Mouse (Mus musculus): ENCODE measurements around the gene Gm21954. TPM values are rescaled to one million over a fixed set of nuclear protein-coding genes. Genes with fewer than 3 reads are reported as not detected.

Gene Gm21954
- polyA plus RNA-seq, 1 experiment from 2014 or later = not detected

DNA sequence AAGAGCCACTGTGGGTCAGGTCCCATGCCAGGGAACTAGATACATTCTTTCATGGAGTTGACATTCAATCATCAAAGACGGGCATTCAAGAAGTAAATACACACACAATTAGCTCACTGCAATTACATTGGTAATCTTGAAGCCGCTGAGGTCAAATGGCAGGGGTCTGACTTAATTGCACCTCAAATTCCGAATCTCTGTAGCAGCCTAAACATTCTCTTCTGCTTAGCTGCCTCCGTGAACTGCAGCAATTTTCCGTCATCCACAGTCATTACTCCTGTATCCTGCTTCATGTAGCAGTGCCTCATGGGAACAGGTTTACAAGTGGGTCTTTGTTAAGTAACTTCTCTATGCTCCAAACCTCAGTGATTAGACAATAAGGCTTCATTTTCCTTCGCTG is 20.0 kb upstream of the Gm21954 start:
- no peaks in the 10 kb centered on the region for H3K9me3 ChIP-seq
- no peak overlapping the region for H3K4me3 ChIP-seq
- 20% methylated on average over 6 of the region's 6 CpGs for WGBS
- H3K4me1 ChIP-seq (replicated peaks) = peaks cover 14% of the 10 kb centered on the region
- peaks cover 43% of the 10 kb centered on the region for H3K36me3 ChIP-seq
- no peak overlapping the region for H3K27ac ChIP-seq (replicated peaks)
- no peak for ATAC-seq (ENCODE audit: low read depth)
- H3K4me2 ChIP-seq = no peak overlapping the region
- no peaks in the 10 kb centered on the region for H3K27me3 ChIP-seq
- H3K9ac ChIP-seq = no peak overlapping the region

GRCm38 (mm10) chr3:55489231-55489990 is 17.4 kb upstream of the Gm21954 start:
- Histone ChIP-seq H3K4me2 (no peak overlapping the region), H3K9ac (no peak overlapping the region), H3K36me3 (peaks cover 64% of the 10 kb centered on the region), H3K4me1 (replicated peaks) (no peaks in the 10 kb centered on the region; the same call in 1 of the 2 replicates), H3K4me3 (no peak overlapping the region), H3K27ac (replicated peaks) (no peak overlapping the region), H3K9me3 (no peaks in the 10 kb centered on the region), H3K27me3 (no peaks in the 10 kb centered on the region)
- ATAC-seq (ENCODE audit: low read depth) = no peak
- 83% methylated on average over 12 of the region's 12 CpGs for WGBS

DNA sequence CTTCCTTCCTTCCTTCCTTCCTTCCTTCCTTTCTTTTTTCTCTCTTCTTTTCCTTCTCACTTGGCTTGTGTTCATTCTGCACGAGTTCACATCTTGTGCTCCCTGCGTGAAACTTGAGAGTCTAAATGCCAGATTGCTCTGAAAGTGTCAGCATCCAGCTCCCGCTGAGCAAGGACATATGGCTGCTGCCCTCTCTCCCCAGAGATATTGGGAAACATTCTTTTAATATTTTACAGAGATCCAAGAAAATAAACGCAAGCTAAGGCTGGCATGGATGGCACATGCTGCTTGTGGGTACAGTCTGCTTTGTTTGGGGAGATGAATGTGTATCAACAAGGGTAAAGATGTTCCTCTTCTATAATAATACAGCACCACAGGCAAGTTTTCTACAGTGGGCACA is 11.3 kb upstream of the Gm21954 start:
- no peak for ATAC-seq (ENCODE audit: low read depth)
- Histone ChIP-seq H3K9ac (no peak overlapping the region), H3K4me1 (replicated peaks) (peaks cover 9% of the 10 kb centered on the region; the same call in 1 of the 2 replicates), H3K27ac (replicated peaks) (no peak overlapping the region), H3K36me3 (peaks cover 48% of the 10 kb centered on the region), H3K27me3 (no peaks in the 10 kb centered on the region), H3K4me2 (no peak overlapping the region), H3K4me3 (no peak overlapping the region), H3K9me3 (no peaks in the 10 kb centered on the region)
- WGBS = 63% methylated on average over 4 of the region's 4 CpGs

DNA sequence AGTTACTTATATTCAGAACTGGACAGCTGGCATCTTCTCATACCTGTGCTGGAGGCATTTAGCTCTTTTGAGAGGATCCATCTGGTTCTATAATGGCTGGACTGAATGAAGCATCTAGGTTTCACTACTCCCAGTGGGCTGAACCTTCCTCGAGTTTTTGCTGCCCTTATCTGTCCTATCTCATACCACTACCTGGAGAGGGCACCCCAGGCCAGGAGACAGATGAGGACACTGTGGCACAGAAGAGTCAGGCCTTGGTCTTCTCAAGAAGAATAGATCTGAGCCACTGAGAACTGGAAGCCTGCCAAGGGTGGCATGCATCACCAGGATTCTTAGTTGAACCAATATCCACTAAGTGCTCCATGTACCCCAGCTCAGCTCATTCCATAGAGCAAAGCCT is 9.1 kb upstream of the Gm21954 start:
- Histone ChIP-seq H3K4me2 (no peak overlapping the region), H3K27ac (replicated peaks) (no peak overlapping the region), H3K9me3 (no peaks in the 10 kb centered on the region), H3K9ac (no peak overlapping the region), H3K36me3 (peaks cover 41% of the 10 kb centered on the region), H3K4me3 (no peak overlapping the region), H3K4me1 (replicated peaks) (peaks cover 10% of the 10 kb centered on the region; the same call in 1 of the 2 replicates), H3K27me3 (no peaks in the 10 kb centered on the region)
- no peak for ATAC-seq (ENCODE audit: low read depth)
- WGBS = 81% methylated on average over 1 of the region's 1 CpGs

DNA sequence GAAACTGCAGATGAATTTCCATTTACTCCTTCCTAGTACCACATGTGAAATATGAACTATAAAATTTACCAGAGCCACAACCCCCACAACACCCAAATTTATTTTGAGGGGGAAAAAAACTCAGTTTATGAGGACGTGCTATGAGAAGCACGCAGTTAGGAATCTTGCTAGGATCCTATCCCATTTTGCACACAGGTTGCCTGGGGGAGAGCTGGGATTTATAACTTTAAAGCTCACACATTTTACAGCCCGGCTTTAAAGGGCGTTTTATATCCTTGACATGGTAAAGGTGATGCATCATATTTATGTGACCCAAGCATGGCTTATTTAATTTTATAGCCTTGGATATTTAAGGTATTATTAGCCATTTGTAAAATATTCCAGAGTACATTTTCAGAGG is 7.3 kb upstream of the Gm21954 start:
- H3K4me3 ChIP-seq = no peak overlapping the region
- H3K4me2 ChIP-seq = no peak overlapping the region
- H3K27ac ChIP-seq (replicated peaks) = no peak overlapping the region
- H3K9me3 ChIP-seq = no peaks in the 10 kb centered on the region
- ATAC-seq (ENCODE audit: low read depth) = no peak
- H3K27me3 ChIP-seq = no peaks in the 10 kb centered on the region
- H3K36me3 ChIP-seq = peaks cover 27% of the 10 kb centered on the region
- H3K9ac ChIP-seq = no peak overlapping the region
- peaks cover 16% of the 10 kb centered on the region for H3K4me1 ChIP-seq (replicated peaks)
- WGBS = 67% methylated on average over 4 of the region's 4 CpGs

DNA sequence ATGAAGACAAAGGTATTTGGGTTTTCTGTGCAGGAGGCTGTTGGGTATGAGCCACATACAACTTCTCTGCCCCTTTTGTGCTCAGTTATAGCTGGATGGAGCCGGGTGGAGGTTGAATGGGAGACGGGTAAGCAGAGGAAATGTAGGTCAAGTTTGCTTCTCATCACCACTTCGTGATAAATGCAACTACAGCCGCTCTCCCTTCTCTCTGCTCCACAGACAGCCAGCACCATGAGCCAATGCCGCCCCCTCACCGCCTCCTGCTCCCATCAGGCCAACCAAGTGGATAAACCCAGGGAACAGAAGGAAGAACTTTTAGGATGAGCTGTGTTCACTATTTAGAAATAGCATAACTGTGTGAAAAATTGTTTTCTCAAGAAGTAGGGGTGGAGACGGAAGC is 4.7 kb upstream of the Gm21954 start:
- Histone ChIP-seq H3K4me1 (replicated peaks) (peaks cover 16% of the 10 kb centered on the region), H3K9ac (no peak overlapping the region), H3K27me3 (no peaks in the 10 kb centered on the region), H3K36me3 (peaks cover 16% of the 10 kb centered on the region; the same call in 1 of the 2 replicates), H3K9me3 (no peaks in the 10 kb centered on the region), H3K4me2 (no peak overlapping the region), H3K27ac (replicated peaks) (no peak overlapping the region), H3K4me3 (no peak overlapping the region)
- ATAC-seq (ENCODE audit: low read depth) = no peak
- WGBS = 91% methylated on average over 7 of the region's 7 CpGs

- 75% methylated on average over 6 of the region's 6 CpGs for WGBS
- no peak overlapping the region for H3K4me2 ChIP-seq
- no peak overlapping the region for H3K9ac ChIP-seq
- no peak for ATAC-seq (ENCODE audit: low read depth)
- peaks cover 6% of the 10 kb centered on the region; the same call in 1 of the 2 replicates for H3K4me1 ChIP-seq (replicated peaks)
- H3K9me3 ChIP-seq = no peaks in the 10 kb centered on the region
- H3K27me3 ChIP-seq = no peaks in the 10 kb centered on the region
- 0 out of 2 replicates have a peak, but pooled peaks cover 7% of the 10 kb centered on the region for H3K36me3 ChIP-seq
- no peak overlapping the region for H3K4me3 ChIP-seq
- H3K27ac ChIP-seq (replicated peaks) = no peak overlapping the region
Observed at GRCm38 (mm10) chr3:55473146-55473545, 1.1 kb upstream of the Gm21954 start.

DNA sequence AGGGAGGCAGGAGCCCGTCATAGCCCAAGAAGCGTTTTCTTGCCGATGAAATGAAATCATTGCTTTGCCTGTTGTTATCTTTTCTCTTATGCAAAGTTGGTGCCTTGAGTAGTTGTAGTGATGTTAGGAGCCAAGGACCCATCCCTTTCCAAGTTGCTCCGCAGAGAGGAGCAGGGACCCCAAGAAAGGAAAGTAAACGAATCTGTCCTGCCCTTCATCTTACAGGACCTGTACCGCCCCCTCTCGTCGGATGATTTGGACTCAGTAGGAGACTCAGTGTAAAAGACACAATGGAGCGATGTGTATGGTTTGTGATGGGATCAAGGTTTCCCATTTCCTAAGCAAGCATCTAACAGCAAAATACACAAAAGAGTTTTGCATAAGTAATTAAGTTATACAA is 5.7 kb downstream of the Gm21954 start:
- H3K36me3 ChIP-seq = no peaks in the 10 kb centered on the region
- H3K27ac ChIP-seq (replicated peaks) = no peak overlapping the region
- no peaks in the 10 kb centered on the region for H3K27me3 ChIP-seq
- H3K4me1 ChIP-seq (replicated peaks) = peaks cover 28% of the 10 kb centered on the region
- WGBS = 66% methylated on average over 9 of the region's 9 CpGs
- H3K9ac ChIP-seq = no peak overlapping the region
- no peak for ATAC-seq (ENCODE audit: low read depth)
- H3K4me2 ChIP-seq = no peak overlapping the region
- H3K4me3 ChIP-seq = no peak overlapping the region
- no peaks in the 10 kb centered on the region for H3K9me3 ChIP-seq

GRCm38 (mm10) chr3:55465785-55466184 is 6.2 kb downstream of the Gm21954 start:
- no peak overlapping the region for H3K4me3 ChIP-seq
- H3K36me3 ChIP-seq = no peaks in the 10 kb centered on the region
- no peaks in the 10 kb centered on the region for H3K9me3 ChIP-seq
- H3K9ac ChIP-seq = no peak overlapping the region
- H3K27me3 ChIP-seq = no peaks in the 10 kb centered on the region
- no peak for ATAC-seq (ENCODE audit: low read depth)
- no peak overlapping the region for H3K4me2 ChIP-seq
- no peak overlapping the region for H3K27ac ChIP-seq (replicated peaks)
- WGBS = 76% methylated on average over 8 of the region's 8 CpGs
- peaks cover 33% of the 10 kb centered on the region for H3K4me1 ChIP-seq (replicated peaks)

DNA sequence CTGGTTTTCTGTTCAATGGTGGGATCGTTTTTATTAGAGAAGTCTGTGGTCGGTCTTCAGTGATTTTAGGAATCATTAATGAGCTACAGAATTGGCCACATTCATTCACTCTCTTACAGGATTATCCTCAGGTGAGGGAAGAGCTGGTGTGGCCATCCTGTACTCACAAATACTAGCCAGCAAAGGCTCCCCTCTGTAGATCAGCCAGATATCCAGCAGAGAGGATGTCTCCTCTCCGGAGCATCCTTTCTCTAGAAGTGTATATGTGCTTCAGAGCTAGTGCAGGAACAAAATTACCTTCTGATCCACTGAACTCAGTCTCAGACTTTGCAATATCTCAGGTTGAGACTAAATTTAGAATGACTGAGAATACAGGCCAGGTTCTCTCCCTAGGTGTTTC is 7.8 kb downstream of the Gm21954 start:
- WGBS = 77% methylated on average over 3 of the region's 3 CpGs
- H3K9me3 ChIP-seq = no peaks in the 10 kb centered on the region
- H3K36me3 ChIP-seq = no peaks in the 10 kb centered on the region; the same call in 1 of the 2 replicates
- H3K27me3 ChIP-seq = no peaks in the 10 kb centered on the region
- no peak overlapping the region for H3K4me3 ChIP-seq
- no peak overlapping the region for H3K9ac ChIP-seq
- ATAC-seq (ENCODE audit: low read depth) = no peak
- no peak overlapping the region for H3K4me2 ChIP-seq
- no peak overlapping the region for H3K27ac ChIP-seq (replicated peaks)
- H3K4me1 ChIP-seq (replicated peaks) = peaks cover 35% of the 10 kb centered on the region

DNA sequence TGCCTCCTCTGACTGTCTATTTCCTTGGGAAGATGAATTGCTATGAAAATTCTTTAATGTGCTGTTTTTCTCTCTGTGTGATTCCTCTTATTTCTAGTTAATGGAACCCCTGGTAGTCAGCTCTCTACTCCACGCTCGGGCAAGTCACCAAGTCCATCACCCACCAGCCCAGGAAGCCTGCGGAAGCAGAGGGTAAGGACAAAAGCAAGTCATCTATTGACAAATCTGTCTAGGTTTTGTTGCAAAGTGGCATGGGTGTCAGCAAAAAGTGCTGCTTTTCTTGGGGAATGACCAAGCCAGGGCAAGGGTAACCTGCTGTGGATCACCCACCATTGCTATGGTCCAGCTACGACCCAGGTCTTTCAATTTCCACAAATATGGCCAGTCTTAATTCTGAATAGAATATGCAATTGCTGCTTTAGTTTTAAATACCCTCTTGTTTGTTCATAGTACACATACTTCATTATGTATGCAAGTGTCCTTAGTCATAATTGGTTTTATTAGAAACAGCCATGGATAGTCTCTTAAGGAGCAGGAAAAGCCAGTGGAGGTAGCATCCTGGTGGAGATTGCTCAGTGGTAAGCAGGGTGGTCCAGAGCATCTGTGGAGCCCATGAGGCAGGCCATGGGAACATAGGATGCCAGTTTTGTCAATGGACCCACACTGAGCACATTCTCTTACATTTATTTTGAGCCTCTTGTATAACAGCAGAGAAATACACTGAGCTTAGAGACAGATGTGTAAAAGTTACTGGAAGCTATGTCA is 8.9 kb downstream of the Gm21954 start:
- Histone ChIP-seq H3K4me2 (no peak overlapping the region), H3K36me3 (no peaks in the 10 kb centered on the region; the same call in 1 of the 2 replicates), H3K4me3 (no peak overlapping the region), H3K9me3 (no peaks in the 10 kb centered on the region), H3K27me3 (no peaks in the 10 kb centered on the region), H3K27ac (replicated peaks) (no peak overlapping the region), H3K9ac (no peak overlapping the region), H3K4me1 (replicated peaks) (peaks cover 35% of the 10 kb centered on the region)
- no peak for ATAC-seq (ENCODE audit: low read depth)
- WGBS = 71% methylated on average over 4 of the region's 4 CpGs
